Mouse (Mus musculus) embryonic facial prominence, embryonic 12.5 days (tissue): Measurements from ENCODE around the gene Nudt10. TPM values are rescaled to one million over a fixed set of nuclear protein-coding genes. Genes with fewer than 3 reads are reported as not detected.
"Not testable (repeated sequence)": the region's sequence is repeated elsewhere in the genome, so short reads cannot be mapped to it uniquely, and the experiment has no call there.

ENCODE experiments used
- ATAC-seq: fragments of 200-750 bp; cut with Nextera tagmentation; 2 replicates; pipeline ENCODE4 v1.8.0; 2017; ENCODE audit not compliant: insufficient number of reproducible peaks, insufficient read depth, low FRiP score, low TSS enrichment
- H3K27ac ChIP-seq: fragments of 300-500 bp; sonication (generic); 2 replicates; pipeline ENCODE4 v1.5.1; 2016; ENCODE audit warnings: mild to moderate bottlenecking
- H3K27me3 ChIP-seq: fragments of 300-500 bp; sonication (generic); 2 replicates; pipeline ENCODE4 v1.6.1; 2016; ENCODE audit warnings: mild to moderate bottlenecking, moderate library complexity
- H3K36me3 ChIP-seq: fragments of 300-500 bp; sonication (generic); 2 replicates; pipeline ENCODE4 v1.6.1; 2016; ENCODE audit warnings: mild to moderate bottlenecking
- H3K4me1 ChIP-seq: fragments of 300-500 bp; sonication (generic); 2 replicates; pipeline ENCODE4 v1.6.1; 2016
- H3K4me2 ChIP-seq: fragments of 300-500 bp; sonication (generic); replicated peaks from 2 replicates; pipeline ENCODE4 v1.6.1; 2016; ENCODE audit warnings: mild to moderate bottlenecking, moderate library complexity
- H3K4me3 ChIP-seq: fragments of 300-500 bp; sonication (generic); 2 replicates; pipeline ENCODE4 v1.5.1; 2016; ENCODE audit warnings: mild to moderate bottlenecking
- H3K9ac ChIP-seq: fragments of 300-500 bp; sonication (generic); 2 replicates; pipeline ENCODE4 v1.6.1; 2016; ENCODE audit warnings: mild to moderate bottlenecking, moderate library complexity
- H3K9me3 ChIP-seq: fragments of 300-500 bp; sonication (generic); 2 replicates; pipeline ENCODE4 v1.6.1; 2016; ENCODE audit warnings: mild to moderate bottlenecking, moderate library complexity
- WGBS: fragments of 180-500 bp; shearing (Covaris S2); methylation state at CpG from one replicate; pipeline ENCODE4 v1.1.7; 2016; 5-methylcytosine and 5-hydroxymethylcytosine counted together
- polyA plus RNA-seq: library from polyadenylated mRNA; unstranded; fragments of >200 nt; fragmentation: Nextera tagmentation; extraction: Ambion mirVana; gene quantifications from 2 replicates; pipeline ENCODE4 v1.2.1, GENCODE M21; 2016

The Nudt10 gene
- 10.8 and 11.2 TPM in 2 replicates for polyA plus RNA-seq

GRCm38 (mm10) chrX:6172823-6173640 lies at the start of gene Nudt10:
TSS of gene Nudt10 (minus strand) at chrX:6173015.
- H3K27me3 ChIP-seq, H3K9ac ChIP-seq, H3K27ac ChIP-seq, H3K9me3 ChIP-seq, H3K4me1 ChIP-seq, H3K36me3 ChIP-seq: not testable (repeated sequence)
- WGBS: 30% methylated on average over 4 of the region's 116 CpGs
- Histone ChIP-seq H3K4me2 (peak within 1 kb of the TSS; percentile 38), H3K4me3 (peak within 1 kb of the TSS; percentile 30)
- ATAC-seq: peak; percentile 88

GRCm38 (mm10) chrX:6172136-6172822 lies 536 bp downstream of the Nudt10 start:
- Histone ChIP-seq H3K4me3 (peak overlapping the region; percentile 30), H3K4me2 (peak overlapping the region; percentile 38)
- ATAC-seq: peak; percentile 67
- not testable (repeated sequence) for H3K27ac ChIP-seq, H3K9ac ChIP-seq, H3K27me3 ChIP-seq, H3K36me3 ChIP-seq, H3K4me1 ChIP-seq, H3K9me3 ChIP-seq
- 20% methylated on average over 22 of the region's 64 CpGs for WGBS

- ATAC-seq: no peak
- Histone ChIP-seq H3K27me3 (no peaks in the 10 kb centered on the region), H3K4me3 (peak overlapping the region; percentile 29), H3K9me3 (no peaks in the 10 kb centered on the region), H3K36me3 (no peaks in the 10 kb centered on the region), H3K27ac (no peak overlapping the region), H3K9ac (no peak overlapping the region), H3K4me1 (no peaks in the 10 kb centered on the region), H3K4me2 (peak overlapping the region; percentile 38)
- WGBS: 25% methylated on average over 12 of the region's 12 CpGs
Measured at GRCm38 (mm10) chrX:6171718-6172117, 1.1 kb downstream of the Nudt10 start.

Other genes starting within 250 kb of the Nudt10 start
- 5.8 TPM in 2 replicates for gene Nudt11, start 125.6 kb downstream of the Nudt10 start, polyA plus RNA-seq
- gene AU022751, start 89.6 kb downstream of the Nudt10 start, polyA plus RNA-seq: not detected in 2 replicates
- 0.06 TPM in 1 of 2 replicates, not detected in the other for gene Bmp15, start 147.7 kb upstream of the Nudt10 start, polyA plus RNA-seq
- 9.6 and 10.1 TPM in 2 replicates for gene Shroom4, start 226.8 kb upstream of the Nudt10 start, polyA plus RNA-seq